Mouse (Mus musculus) liver, postnatal 0 days (tissue): ENCODE data around the gene Wwox. TPM values are rescaled to one million over a fixed set of nuclear protein-coding genes. Genes with fewer than 3 reads are reported as not detected.

Source experiments
- ATAC-seq: fragments of 200-750 bp; cut with Nextera tagmentation; 2 replicates; pipeline ENCODE4 v1.8.0; 2017; ENCODE audit warnings: mild to moderate bottlenecking, moderate library complexity
- DNase-seq: peaks from one replicate; pipeline ENCODE4 v3.0.0-alpha.2; 2016
- H3K27ac ChIP-seq: fragments of 300-500 bp; sonication (generic); 2 replicates; pipeline ENCODE4 v1.5.1; 2014; ENCODE audit warnings: antibody characterized with exemption, moderate library complexity, mild to moderate bottlenecking, low read depth
- H3K27me3 ChIP-seq: fragments of 300-500 bp; sonication (generic); 2 replicates; pipeline ENCODE4 v1.6.1; 2014; ENCODE audit warnings: low read length, control low read depth, mixed read lengths; ENCODE audit not compliant: insufficient read depth
- H3K36me3 ChIP-seq: fragments of 300-500 bp; sonication (generic); replicated peaks from 2 replicates; pipeline ENCODE4 v1.6.1; 2014; ENCODE audit warnings: mild to moderate bottlenecking, control low read depth, low read length, moderate library complexity, mixed read lengths; ENCODE audit not compliant: insufficient read depth
- H3K4me1 ChIP-seq: fragments of 300-500 bp; sonication (generic); 2 replicates; pipeline ENCODE4 v1.6.1; 2014; ENCODE audit warnings: antibody characterized with exemption, mild to moderate bottlenecking, control low read depth; ENCODE audit not compliant: insufficient read depth
- H3K4me2 ChIP-seq: fragments of 300-500 bp; sonication (generic); 2 replicates; pipeline ENCODE4 v1.6.1; 2014; ENCODE audit warnings: low read depth, mild to moderate bottlenecking, low read length, moderate library complexity, mixed read lengths
- H3K4me3 ChIP-seq: fragments of 300-500 bp; sonication (generic); 2 replicates; pipeline ENCODE4 v1.5.1; 2014; ENCODE audit warnings: low read depth, low read length
- H3K9ac ChIP-seq: fragments of 300-500 bp; sonication (generic); replicated peaks from 2 replicates; pipeline ENCODE4 v1.6.1; 2014; ENCODE audit warnings: mild to moderate bottlenecking, moderate library complexity
- H3K9me3 ChIP-seq: fragments of 300-500 bp; sonication (generic); 2 replicates; pipeline ENCODE4 v1.6.1; 2016; ENCODE audit warnings: mild to moderate bottlenecking, control low read depth, low read length, mixed read lengths
- CTCF ChIP-seq: sonication (generic); IDR thresholded peaks from 2 replicates; pipeline ENCODE4 v1.5.1; 2016; ENCODE audit warnings: antibody characterized with exemption, low read depth
- EP300 ChIP-seq: IDR thresholded peaks from 2 replicates; pipeline ENCODE4 v1.6.1; 2016; ENCODE audit warnings: antibody characterized with exemption, low read depth, mild to moderate bottlenecking
- WGBS: fragments of 180-500 bp; shearing (Covaris S2); extraction: QIAGEN DNeasy Blood & Tissue Kit; methylation state at CpG from one replicate; pipeline ENCODE4 v1.1.7; 2014; ENCODE audit not compliant: insufficient replicate concordance; 5-methylcytosine and 5-hydroxymethylcytosine counted together
- polyA plus RNA-seq: library from polyadenylated mRNA; unstranded; fragments of >200 nt; fragmentation: Nextera tagmentation; extraction: Ambion mirVana; gene quantifications from 2 replicates; pipeline ENCODE4 v1.2.1, GENCODE M21; 2015

Wwox gene
- polyA plus RNA-seq, 1 experiment from 2014 or later: 3.9 TPM

GRCm38 (mm10) chr8:115255550-115255949, 816.1 kb downstream of the Wwox start:
- H3K9me3 ChIP-seq: no peaks in the 10 kb centered on the region
- no peak overlapping the region for H3K4me2 ChIP-seq
- TF ChIP-seq EP300 (no peak), CTCF (no peak)
- no peak overlapping the region for H3K27ac ChIP-seq
- no peak overlapping the region for H3K4me3 ChIP-seq
- WGBS: 80% methylated on average over 13 of the region's 13 CpGs
- H3K9ac ChIP-seq: no peak overlapping the region
- H3K36me3 ChIP-seq: no peaks in the 10 kb centered on the region
- ATAC-seq (no peak), DNase-seq (no peak)
- no peaks in the 10 kb centered on the region for H3K27me3 ChIP-seq
- H3K4me1 ChIP-seq: no peaks in the 10 kb centered on the region

DNA sequence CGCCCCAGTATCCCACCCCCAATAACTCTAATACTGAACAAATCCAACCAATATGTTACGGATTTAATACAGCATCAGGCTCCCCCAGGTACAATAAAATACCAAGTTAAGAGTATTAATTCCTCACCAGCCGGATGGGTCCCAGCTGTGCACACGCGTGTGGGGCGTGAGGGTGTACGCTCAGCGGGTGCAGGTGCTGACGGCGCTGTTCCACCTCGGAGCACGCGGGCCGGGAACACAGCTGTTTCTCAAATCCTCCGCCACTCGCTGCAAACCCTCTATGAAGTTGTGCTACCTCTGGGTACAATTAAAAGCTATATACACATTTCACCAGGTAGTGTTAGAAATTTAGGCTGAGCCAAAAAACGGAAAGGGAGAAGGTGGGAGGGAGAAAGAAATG, 818.0 kb downstream of the Wwox start:
- H3K27ac ChIP-seq: no peak overlapping the region
- DNase-seq: no peak
- H3K9me3 ChIP-seq: no peaks in the 10 kb centered on the region
- no peak overlapping the region for H3K4me3 ChIP-seq
- H3K4me2 ChIP-seq: no peak overlapping the region
- H3K36me3 ChIP-seq: no peaks in the 10 kb centered on the region
- 88% methylated on average over 17 of the region's 17 CpGs for WGBS
- ATAC-seq: no peak
- no peaks in the 10 kb centered on the region for H3K27me3 ChIP-seq
- no peaks in the 10 kb centered on the region for H3K4me1 ChIP-seq
- TF ChIP-seq CTCF (no peak), EP300 (no peak)
- no peak overlapping the region for H3K9ac ChIP-seq

GRCm38 (mm10) chr8:115259806-115260205, 820.4 kb downstream of the Wwox start:
- Histone ChIP-seq H3K4me3 (no peak overlapping the region), H3K9me3 (no peaks in the 10 kb centered on the region), H3K36me3 (no peaks in the 10 kb centered on the region), H3K27me3 (no peaks in the 10 kb centered on the region), H3K9ac (no peak overlapping the region), H3K4me2 (no peak overlapping the region), H3K27ac (no peak overlapping the region), H3K4me1 (no peaks in the 10 kb centered on the region)
- 78% methylated on average over 12 of the region's 12 CpGs for WGBS
- no peak for TF ChIP-seq EP300
- TF ChIP-seq CTCF: no peak
- ATAC-seq: no peak
- DNase-seq: no peak

GRCm38 (mm10) chr8:115267196-115267595, 827.7 kb downstream of the Wwox start:
- DNase-seq (no peak), ATAC-seq (no peak)
- Histone ChIP-seq H3K27ac (no peak overlapping the region), H3K4me3 (no peak overlapping the region), H3K9me3 (no peaks in the 10 kb centered on the region), H3K4me1 (no peaks in the 10 kb centered on the region), H3K4me2 (no peak overlapping the region), H3K9ac (no peak overlapping the region), H3K36me3 (no peaks in the 10 kb centered on the region), H3K27me3 (no peaks in the 10 kb centered on the region)
- TF ChIP-seq EP300 (no peak), CTCF (no peak)
- 81% methylated on average over 11 of the region's 11 CpGs for WGBS

DNA sequence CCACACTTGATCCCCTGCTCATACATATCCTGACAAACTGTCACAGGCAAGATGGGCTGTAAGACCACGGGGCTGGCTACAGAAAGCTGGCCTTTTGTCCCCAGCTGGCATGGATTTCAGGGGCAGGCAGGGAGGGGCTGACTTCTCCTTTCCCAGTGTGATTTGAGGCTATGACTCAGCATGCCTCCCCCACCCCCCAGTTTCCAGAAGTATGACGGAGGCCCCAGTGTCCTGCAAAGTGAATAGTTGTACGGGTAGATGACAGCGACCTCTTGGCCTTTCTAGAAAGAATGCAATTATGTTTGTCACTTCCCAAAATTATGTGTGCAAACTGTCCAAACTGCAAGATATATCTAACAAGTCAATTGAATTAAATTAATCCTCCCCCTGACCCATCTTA, 830.1 kb downstream of the Wwox start:
- WGBS: 40% methylated on average over 4 of the region's 4 CpGs
- ATAC-seq: no peak
- H3K4me1 ChIP-seq: no peaks in the 10 kb centered on the region
- no peak overlapping the region for H3K4me2 ChIP-seq
- H3K27ac ChIP-seq: no peak overlapping the region
- H3K9me3 ChIP-seq: no peaks in the 10 kb centered on the region
- no peaks in the 10 kb centered on the region for H3K27me3 ChIP-seq
- TF ChIP-seq CTCF (no peak), EP300 (no peak)
- no peaks in the 10 kb centered on the region for H3K36me3 ChIP-seq
- H3K9ac ChIP-seq: no peak overlapping the region
- DNase-seq: no peak
- no peak overlapping the region for H3K4me3 ChIP-seq

DNA sequence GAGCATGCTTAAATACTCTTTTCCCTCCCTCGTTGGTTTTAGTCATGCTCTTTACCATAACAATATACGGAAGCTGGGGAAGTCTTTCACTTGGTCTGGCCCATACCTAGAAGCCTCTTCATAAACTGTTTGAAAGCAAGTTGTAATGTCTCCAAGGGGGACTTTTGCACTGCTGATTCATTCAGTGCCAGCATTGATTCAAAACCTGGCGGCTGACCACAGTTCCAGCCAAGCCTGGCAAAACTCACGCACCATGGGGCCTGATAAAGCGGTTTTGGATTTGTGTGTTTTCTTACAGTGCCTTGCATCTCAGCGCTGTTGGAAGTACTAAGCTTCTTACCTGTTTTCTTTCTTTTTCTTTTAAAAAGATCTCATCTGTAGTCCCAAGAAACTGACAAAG, 834.5 kb downstream of the Wwox start:
- WGBS: 77% methylated on average over 6 of the region's 6 CpGs
- DNase-seq (no peak), ATAC-seq (no peak)
- no peak overlapping the region for H3K27ac ChIP-seq
- H3K4me2 ChIP-seq: no peak overlapping the region
- H3K4me3 ChIP-seq: no peak overlapping the region
- H3K9ac ChIP-seq: no peak overlapping the region
- TF ChIP-seq CTCF: no peak
- no peak for TF ChIP-seq EP300
- no peaks in the 10 kb centered on the region for H3K9me3 ChIP-seq
- 0 out of 2 replicates have a peak, but pooled peaks cover 3% of the 10 kb centered on the region for H3K4me1 ChIP-seq
- H3K36me3 ChIP-seq: no peaks in the 10 kb centered on the region
- H3K27me3 ChIP-seq: no peaks in the 10 kb centered on the region

DNA sequence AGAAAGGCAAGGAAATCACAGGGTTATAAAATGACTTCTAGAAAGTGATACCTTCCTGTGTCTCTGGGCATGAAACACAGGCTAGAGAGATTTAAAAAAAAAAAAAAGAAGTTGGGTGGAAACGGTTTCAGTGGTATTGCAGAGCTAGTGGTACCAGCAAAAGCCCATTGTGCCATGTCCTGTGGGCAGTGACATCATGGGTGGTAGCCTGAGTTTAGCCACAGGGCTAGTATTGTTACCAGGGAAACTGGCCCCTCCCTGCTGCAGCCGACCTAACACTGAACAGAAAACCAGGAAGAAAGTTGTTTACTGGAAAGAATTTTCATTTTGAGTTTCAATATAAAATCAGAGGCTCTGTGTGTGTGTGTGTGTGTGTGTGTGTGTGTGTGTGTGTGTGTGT, 836.8 kb downstream of the Wwox start:
- DNase-seq: peak; percentile 45
- Histone ChIP-seq H3K9ac (no peak overlapping the region), H3K4me3 (no peak overlapping the region), H3K4me1 (0 out of 2 replicates have a peak, but pooled peaks cover 3% of the 10 kb centered on the region), H3K36me3 (no peaks in the 10 kb centered on the region), H3K27ac (no peak overlapping the region), H3K9me3 (no peaks in the 10 kb centered on the region), H3K4me2 (no peak overlapping the region), H3K27me3 (no peaks in the 10 kb centered on the region)
- WGBS: 34% methylated on average over 2 of the region's 2 CpGs
- ATAC-seq: peak; percentile 64
- TF ChIP-seq EP300 (no peak), CTCF (no peak)
